Mouse (Mus musculus) right cerebral cortex, postnatal 10 days (tissue): ENCODE measurements around the gene Atp4b.
A peak's percentile ranks its signal among the peaks of the same experiment; 100 is the strongest.
"Not testable (repeated sequence)": the region's sequence is repeated elsewhere in the genome, so short reads cannot be mapped to it uniquely, and the experiment has no call there.

Experiments
- DNase-seq, 2 experiments: peaks; one replicate each; pipeline ENCODE4 v3.0.0; 2021; ENCODE audit warnings: low spot score in 2 of 2

The Atp4b gene

DNA sequence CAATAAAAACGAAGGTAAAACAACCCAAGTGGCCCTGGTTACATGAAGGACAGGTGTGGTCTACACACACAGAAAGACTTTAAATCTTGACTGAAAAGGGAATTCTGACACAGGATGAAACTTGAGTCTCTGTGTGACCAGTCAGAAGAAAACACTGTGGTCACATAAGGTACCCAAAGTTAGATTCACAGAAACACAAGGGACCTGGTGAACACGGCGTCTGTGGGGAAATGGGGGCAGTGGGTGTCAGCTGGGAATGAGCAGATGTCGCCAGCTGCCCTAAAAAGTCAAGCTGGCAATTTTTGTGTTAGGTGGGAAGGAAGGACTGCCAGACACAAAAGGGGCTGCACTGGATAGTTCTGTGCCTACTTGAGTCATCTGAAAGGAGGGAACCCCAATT, 13.6 kb downstream of the Atp4b start:
- DNase-seq = no peak

DNA sequence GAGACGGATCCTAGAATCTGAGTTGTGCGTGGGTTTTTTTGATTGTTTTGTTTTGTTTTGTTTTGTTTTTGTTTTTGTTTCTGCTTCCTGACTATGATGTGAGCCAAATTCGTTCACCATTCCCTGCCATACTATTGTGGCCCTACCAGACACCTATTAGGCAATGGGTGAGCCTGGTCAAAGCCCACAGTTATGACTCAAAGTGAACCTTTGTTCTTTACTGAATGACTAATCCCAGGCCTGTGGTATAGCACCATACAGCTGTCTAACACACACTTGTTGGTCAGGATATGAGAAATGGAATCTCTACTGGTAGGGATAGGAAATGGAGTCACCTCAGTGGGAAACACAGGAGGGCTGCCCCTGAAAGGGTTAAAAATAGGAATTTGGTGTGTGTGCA, 14.1 kb downstream of the Atp4b start:
- DNase-seq = no peak

DNA sequence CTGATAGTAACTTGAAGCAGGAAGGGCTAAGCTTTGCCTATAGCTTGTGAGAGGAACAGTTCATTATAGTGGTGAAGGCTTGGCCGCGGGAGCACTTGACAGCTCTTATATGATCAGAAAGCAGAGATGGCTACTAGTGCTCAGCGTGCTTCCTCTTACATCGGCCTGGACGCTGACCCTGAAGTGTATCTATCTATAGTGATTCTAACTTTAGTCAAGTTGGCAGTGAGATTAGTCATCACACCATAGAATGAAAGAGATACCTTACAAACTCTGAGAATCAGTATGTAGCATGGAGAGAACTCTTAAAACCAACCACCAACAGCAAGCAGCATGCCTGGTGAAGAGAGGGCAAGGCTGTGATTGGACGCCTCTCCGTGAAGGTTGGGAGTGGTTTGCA, 15.0 kb downstream of the Atp4b start:
- DNase-seq = no peak

DNA sequence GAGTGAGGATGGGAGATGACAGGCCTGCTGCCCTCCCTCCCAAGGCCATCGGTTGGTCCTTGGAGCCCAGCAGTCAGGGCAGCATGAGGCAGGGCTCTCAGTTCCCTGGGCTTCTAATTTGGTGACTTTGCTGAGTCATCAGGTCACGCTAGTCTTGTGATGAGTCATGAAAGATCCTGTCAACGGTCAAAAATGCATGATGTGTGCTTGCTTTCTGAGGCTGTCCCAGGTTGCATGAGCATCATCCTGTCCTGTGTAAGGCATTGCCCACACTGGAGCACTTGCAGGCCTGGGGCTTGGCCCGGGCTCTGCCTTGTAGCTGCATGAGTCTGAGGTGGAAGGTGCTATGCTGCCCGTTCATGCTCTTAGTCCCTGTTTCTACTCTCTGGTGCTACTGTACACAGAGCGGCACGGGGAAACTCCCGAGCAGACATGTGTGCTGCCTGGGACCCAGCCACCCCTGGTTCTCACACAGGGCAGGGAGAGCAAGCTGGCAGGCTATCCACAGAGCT, 23.4 kb downstream of the Atp4b start:
- DNase-seq = no peak

DNA sequence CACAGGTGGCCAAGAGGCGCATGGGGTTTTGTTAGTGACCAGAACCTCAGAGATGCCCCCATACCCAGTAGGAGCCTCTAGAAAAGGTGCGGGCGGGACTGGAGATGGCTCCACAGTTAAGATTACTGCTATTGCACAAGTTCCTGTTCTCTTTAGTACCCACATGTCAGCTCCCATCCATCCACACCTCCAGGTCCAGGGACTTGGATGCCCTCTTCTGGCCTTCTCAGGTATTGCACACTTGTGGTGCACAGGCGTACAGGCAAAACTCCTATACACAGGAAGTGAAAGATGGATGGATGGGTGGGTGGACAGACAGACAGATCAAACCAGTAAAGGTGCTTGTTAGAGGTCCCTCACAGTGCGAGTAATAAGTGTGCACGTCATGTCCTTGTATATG, 34.8 kb downstream of the Atp4b start:
- no peak for DNase-seq

DNA sequence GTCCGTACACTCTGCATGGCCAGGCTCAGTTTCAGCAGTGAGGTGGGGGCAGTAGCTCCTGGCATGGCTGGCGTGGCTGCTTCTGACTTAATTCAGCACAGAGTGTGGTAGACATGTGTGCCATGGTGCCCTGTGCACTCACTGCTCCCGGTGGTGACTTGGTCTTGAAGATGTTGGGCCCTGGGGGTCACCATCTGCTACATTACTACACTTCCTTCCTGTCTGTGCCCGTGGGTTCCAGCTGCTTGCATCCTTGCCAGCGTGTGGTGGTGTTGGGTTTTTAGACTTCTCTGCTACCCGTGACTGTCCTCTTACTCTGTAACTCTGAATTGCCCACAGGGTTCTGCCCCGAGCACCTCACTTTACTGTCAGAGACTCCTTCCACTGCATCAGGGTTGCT, 36.4 kb downstream of the Atp4b start:
- no peak for DNase-seq

DNA sequence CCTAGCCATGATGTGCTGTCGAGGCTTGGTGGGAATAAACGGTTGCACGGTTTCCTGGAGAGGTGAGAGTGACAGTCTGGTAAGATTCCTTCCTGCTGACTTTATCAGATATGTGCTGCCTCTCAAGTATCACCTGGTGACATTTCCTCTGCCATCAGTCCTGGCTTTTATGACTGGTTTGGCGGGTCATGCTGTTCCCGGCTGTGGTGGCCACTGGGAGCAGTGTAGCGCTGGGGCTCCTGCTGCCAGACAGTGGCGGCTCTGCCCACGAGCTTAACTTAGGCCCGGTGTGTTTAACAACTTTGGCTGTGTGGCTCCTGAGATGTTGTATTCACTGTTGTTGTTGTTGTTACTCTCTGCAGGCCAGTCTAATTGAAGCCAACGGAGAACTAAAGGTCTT, 39.9 kb downstream of the Atp4b start:
- DNase-seq = no peak

DNA sequence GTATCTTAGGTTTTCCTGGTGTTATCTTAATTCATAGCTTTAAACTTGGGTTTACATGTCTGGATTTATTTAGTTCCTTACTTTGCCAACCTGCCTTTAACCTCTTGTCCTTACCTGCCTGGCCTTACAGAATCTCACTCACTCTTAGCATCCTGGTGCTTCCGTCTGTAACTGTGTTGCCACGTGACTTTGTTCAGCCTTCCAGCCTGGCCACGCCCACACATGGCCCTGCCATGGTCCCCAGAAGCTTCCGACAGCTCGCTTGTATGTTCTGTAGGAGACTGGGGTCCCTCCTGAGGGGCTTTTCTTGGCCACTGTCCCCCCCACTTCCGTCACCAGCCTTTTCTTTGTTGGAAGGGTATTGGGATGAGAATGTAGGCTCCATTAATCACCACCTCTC, 40.4 kb downstream of the Atp4b start:
- no peak for DNase-seq

DNA sequence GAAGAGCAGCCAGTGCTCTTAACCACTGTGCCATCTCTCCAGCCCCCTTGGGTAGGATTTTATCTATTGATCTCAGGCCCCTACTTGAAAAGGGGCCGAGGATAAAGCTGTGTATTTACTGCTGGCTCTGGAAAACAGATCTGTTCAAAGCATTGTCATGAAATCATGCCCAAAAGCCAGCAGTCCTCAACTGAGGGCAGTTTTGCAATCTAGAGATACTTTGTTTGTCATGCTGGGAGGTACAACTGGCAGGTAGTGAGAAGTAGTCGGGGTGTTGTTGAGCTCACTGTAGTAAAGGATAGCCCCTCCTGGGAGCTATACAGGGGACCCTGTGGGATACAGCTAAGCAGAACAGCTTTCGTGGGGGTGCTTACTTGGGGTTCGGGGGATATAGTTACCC, 42.7 kb downstream of the Atp4b start:
- no peak for DNase-seq

DNA sequence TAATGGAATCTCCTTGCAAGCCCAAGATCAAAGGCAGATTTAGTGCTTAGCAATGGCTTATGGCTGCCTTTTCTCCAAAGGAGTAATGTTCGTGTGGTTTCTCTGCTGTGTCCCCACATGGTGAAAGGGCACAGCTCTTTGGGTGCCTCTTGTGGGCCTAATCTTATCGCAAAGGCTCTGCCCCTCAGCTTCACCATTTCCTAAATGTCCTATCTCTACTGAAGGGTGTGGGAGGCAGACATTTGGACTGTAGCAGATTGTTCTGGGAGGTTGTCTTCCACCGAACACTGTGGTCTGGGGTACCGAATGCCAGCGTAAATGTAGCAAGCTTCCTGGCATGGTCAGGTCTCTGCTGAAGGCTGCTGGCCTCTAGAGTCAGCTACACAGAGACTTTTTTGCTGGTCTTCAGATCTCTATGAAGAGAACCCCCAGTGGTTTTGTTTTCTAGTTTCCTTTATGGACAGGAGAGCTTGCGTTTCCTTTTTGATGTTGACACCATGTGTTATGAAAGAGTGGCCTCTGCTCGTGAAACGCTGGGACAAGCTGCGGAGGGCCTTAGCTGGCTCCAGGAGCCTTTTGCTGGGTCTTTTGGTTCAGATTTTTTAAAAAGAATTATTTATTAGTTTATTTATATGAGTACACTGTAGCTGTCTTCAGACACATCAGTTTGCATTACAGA, 43.3 kb downstream of the Atp4b start:
- no peak for DNase-seq

DNA sequence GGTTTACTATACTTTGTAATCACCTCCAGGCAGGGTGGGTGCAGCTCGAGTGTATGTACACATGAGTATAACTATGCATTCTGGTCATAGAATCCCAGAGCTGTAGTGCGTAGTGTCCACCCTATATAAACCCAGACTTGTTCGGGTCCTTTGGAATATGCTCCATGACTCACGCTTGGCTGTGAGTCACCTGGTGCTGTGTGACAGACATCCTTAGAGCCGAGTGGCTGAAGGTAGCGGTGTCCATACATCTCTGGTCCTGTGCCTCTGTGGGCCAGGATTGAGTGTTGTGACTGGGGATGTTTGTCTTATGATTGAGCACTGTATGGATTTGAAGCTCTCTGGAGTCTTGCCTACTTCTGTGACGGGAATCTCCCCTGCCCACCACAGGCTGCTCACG, 44.0 kb downstream of the Atp4b start:
- no peak for DNase-seq

DNA sequence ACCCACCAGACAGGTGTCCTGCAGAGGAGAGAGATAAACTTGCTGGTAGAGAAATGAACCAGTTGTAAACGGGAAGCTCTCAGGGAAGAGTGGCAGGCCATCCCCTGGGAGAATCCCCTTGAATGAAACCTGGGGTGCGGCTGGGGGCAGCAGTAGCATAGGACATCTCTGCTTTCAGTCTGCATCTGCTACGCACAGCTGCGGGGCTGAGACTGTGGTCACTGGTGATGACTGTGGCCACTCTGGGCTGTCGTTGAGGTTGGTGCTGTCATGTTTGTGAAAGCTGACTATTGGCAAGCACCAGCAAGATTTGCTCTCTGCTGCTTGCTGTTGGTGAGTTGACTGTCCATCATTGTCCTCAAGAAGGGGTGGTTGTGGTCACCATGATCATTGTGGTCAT, 45.0 kb downstream of the Atp4b start:
- DNase-seq = no peak

DNA sequence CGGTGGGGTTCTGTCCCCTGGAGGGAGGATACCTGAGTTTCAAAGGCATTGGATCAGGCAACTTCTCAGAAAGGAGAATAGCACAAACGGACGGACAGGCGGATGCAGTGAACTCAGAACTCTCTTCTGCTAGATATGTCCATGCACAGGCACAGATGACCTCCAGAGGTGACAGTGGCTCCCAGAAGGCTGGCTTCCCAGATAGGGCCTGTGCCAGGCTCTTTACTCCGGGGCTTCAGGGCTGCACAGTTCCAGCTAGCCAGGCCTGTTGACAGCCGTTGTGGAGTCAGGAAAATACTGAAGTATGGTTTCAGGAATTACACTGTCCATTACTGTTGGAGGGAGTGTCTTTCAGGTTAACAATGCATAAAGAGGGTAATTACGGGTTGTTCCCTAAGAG, 46.6 kb downstream of the Atp4b start:
- no peak for DNase-seq

DNA sequence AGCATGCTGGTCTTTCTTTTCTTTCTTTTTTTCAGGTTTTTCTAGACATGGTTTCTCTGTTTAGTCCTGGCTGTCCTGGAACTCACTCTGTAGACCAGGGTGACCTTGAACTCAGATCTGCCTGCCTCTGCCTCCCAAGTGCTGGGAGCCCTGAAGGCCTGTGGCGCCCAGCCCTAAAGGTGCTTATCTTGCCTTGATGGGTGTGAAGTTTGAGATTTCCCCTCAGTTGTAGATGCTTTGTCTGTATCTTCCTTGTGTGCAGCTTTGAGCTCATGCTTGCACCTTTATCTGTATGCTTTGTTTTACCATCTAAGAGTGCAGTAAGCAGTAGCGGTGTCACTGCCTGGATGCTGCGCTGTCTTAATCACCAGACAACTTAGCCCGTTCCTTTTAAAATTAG, 53.5 kb downstream of the Atp4b start:
- DNase-seq = no peak

DNA sequence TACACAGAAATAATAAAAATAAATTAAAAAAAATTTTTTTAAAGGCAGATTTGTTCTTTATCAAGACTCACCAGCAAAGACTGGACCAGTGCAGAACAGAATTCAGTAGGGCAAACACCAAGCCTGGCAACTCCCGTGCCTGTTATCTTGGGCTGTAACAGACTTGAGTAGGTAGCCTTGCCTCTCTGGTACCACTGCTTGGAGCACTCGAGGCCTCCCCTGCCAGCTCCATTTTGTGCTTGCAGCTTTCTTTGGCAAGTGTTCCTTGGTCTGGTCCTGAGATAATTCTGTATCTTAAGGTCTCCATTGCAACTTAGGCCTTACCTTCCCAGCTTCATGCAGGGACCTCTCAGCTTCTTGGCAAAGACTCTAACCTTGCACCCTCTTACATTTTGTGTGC, 54.3 kb downstream of the Atp4b start:
- DNase-seq = no peak

DNA sequence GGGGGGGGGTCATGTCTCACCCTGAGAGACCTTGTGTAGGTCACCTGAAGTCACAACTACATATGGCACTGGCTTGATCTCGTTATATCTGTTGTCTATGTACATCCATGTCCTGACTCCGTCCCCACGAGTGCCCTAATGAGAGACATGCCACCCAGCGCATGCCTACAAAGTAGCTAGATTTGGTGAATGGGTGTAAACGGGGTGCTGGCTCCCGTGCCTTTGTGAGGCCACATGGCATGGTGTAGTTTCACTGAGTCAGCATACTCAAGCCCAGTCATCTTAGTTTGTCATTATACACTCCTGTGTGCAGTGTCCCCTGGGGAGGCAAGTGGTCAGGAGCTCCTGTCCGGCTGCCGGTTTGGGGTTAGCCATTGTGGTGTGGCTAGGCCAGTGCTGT, 56.0 kb downstream of the Atp4b start:
- DNase-seq = no peak

DNA sequence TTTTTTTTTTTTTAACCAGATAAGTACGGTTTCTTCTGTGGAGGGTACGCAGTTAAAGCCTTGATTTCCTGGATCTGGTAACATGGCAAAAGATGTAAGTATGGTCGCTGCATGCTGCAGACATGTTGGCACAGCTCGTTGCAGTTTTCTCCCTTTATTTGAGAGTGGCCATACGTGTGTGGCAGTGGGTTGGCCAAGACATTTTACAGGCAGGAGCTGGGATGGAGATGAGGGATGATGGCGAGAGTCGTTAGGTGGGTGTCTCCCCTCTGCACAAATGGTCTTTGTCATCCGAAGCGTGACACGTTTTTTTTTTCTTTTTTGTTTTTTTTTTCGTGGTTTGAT, 57.0 kb downstream of the Atp4b start:
- DNase-seq = no peak

DNA sequence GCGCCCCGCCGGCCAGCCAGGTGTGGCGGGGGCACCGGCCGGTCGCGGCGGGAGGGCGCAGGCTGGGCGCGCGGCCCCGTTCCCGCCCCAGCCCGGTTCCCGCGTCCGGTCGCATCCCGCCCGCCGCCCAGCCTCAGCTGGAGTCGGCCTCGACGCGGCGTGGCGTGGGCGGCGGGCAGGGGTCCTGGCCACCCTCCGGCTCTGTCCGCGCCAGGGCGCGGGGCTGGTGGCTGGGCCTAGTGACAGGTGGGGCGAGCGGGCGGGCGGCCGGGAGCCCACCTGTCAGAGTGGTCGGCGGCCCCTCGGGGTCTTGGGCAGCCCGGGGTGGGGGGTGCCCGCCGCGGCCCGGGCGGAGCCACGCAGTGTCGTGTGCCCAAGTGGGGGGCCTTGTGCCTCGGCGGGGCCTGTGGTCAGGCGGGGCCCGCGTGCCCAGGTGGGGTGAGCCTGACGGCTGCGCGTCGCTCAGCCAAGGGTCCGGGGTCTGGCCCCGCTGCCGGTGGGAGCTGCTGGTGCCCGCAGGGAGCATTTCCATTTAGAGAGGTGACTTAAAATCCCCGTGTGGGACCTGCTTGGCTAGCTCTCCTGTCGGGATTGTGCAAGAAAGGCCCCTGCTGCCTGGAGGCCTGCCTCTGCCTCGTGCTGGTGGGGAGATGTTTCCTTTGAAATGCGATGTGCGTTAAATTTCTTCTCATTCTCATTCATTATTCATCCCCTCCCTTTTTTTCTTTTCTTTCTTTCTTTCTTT, 57.6 kb downstream of the Atp4b start:
- peak; percentile 50 to 51 for DNase-seq

DNA sequence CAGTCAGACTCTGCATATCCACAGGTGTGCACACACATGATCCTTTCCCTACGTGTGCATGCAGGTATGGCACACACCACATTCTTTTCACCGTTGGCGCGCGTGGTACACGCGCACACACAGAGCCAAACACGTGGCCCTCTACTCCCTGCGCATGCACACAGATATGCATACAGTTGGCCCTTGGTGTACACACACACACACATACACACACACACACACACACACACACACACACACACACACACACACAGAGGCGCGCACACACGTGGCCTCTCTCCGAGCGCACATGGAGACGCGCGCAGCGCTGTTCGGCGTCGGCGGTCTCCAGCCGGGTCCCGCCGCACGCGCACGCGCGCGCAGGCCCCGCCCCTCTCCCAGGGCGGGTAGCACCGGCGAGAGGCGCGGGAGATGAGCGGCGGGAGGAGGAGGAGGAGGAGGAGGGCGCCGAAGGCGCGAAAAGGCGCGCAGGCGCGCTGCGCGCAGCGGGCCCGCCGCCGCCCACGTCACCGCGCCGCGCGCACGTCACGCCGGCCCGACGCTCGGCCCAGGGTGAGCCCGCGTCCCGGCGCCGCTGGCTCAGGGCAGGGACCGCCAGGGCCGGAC, 58.3 kb downstream of the Atp4b start, which contains the start of gene Tfdp1:
Tfdp1 (plus strand) TSS at position 497 of the 606 bp plus-strand sequence.
- DNase-seq = peak; percentile 92 to 93

DNA sequence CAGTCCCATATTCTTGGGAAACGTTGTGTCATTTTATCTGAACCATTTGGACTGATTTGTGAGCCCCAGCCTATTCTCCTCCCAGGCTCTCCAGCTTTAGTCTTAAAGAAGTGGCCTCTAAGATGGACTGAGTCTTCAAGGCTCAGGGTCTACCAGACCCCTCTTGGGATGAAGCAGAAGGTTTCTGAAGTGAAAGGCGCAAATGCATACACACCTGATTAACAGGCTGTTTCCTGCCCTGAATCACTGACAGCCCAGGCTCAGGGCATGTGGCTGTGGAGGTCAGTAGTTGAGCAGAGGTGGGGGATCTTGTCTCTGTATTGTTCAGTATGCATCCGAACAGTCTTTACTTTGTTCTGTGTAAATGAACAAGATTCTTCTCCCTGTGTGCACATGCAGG, 58.9 kb downstream of the Atp4b start:
- DNase-seq = no peak

DNA sequence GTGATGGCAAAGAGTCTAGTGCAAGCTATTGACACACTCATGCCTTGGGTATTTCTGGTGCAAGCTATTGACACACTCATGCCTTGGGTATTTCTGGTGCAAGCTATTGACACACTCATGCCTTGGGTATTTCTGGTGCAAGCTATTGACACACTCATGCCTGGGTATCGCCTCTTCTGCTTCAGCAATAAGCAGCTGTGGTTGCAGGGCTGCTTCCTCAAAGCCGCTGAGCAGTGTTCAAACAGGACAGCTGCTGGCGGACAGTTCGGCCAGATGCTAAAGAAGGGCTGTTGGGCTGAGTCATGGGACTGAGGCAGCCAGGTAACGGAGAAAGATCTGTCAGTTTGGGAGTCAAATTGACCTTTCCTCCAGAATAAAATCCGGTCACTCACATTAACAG, 59.4 kb downstream of the Atp4b start:
- not testable (repeated sequence) for DNase-seq
